Mouse (Mus musculus): ENCODE measurements around the gene Naa38. TPM values are rescaled to one million over a fixed set of nuclear protein-coding genes. Genes with fewer than 3 reads are reported as not detected.

Naa38 gene
- polyA plus RNA-seq, 1 experiment from 2014 or later = 164 TPM

- peak overlapping the region; percentile 37; the same call in 1 of the 2 replicates for H3K9ac ChIP-seq (ENCODE audit: low read depth, low read length)
- peak; percentile 73 for TF ChIP-seq CTCF (IDR thresholded peaks at IDR 0.05; ENCODE audit: low read depth)
- peaks cover 9% of the 10 kb centered on the region for H3K4me1 ChIP-seq (replicated peaks; ENCODE audit: control insufficient read depth, insufficient read depth, low read length)
- under 1% methylated on average over 19 of the region's 19 CpGs for WGBS
- no peak for ATAC-seq
- peak overlapping the region; percentile 47 for H3K4me3 ChIP-seq (ENCODE audit: low read depth, low read length)
- H3K9me3 ChIP-seq (ENCODE audit: control insufficient read depth) = no peaks in the 10 kb centered on the region
- no peaks in the 10 kb centered on the region for H3K36me3 ChIP-seq (ENCODE audit: control insufficient read depth, insufficient read depth)
- peaks cover 9% of the 10 kb centered on the region; the same call in 1 of the 2 replicates for H3K27me3 ChIP-seq (replicated peaks; ENCODE audit: control insufficient read depth, insufficient read depth, low read length)
- H3K4me2 ChIP-seq (replicated peaks; ENCODE audit: low read depth) = peak overlapping the region; percentile 86
- H3K27ac ChIP-seq (ENCODE audit: low read depth, low read length) = peak overlapping the region; percentile 95
Observed at GRCm38 (mm10) chr11:69419443-69419812, 24.1 kb downstream of the Naa38 start.

GRCm38 (mm10) chr11:69419813-69420553 is 24.7 kb downstream of the Naa38 start:
- Histone ChIP-seq H3K27ac (ENCODE audit: low read depth, low read length) (peak overlapping the region; percentile 95), H3K36me3 (ENCODE audit: control insufficient read depth, insufficient read depth) (no peaks in the 10 kb centered on the region), H3K4me1 (replicated peaks; ENCODE audit: control insufficient read depth, insufficient read depth, low read length) (peaks cover 7% of the 10 kb centered on the region; the same call in 1 of the 2 replicates), H3K4me2 (replicated peaks; ENCODE audit: low read depth) (peak overlapping the region; percentile 86), H3K27me3 (replicated peaks; ENCODE audit: control insufficient read depth, insufficient read depth, low read length) (peaks cover 9% of the 10 kb centered on the region; the same call in 1 of the 2 replicates), H3K4me3 (ENCODE audit: low read depth, low read length) (peak overlapping the region; percentile 47), H3K9me3 (ENCODE audit: control insufficient read depth) (no peaks in the 10 kb centered on the region), H3K9ac (ENCODE audit: low read depth, low read length) (peak overlapping the region; percentile 37)
- whole genome bisulfite sequencing = under 1% methylated on average over 31 of the region's 31 CpGs
- TF ChIP-seq CTCF (IDR thresholded peaks at IDR 0.05; ENCODE audit: low read depth) = no peak
- ATAC-seq = no peak

GRCm38 (mm10) chr11:69420554-69421000 is 25.3 kb downstream of the Naa38 start:
- Histone ChIP-seq H3K27ac (ENCODE audit: low read depth, low read length) (no peak overlapping the region), H3K9ac (ENCODE audit: low read depth, low read length) (no peak overlapping the region), H3K27me3 (replicated peaks; ENCODE audit: control insufficient read depth, insufficient read depth, low read length) (peaks cover 9% of the 10 kb centered on the region; the same call in 1 of the 2 replicates), H3K9me3 (ENCODE audit: control insufficient read depth) (no peaks in the 10 kb centered on the region), H3K4me3 (ENCODE audit: low read depth, low read length) (peak overlapping the region; percentile 47), H3K4me1 (replicated peaks; ENCODE audit: control insufficient read depth, insufficient read depth, low read length) (peaks cover 5% of the 10 kb centered on the region; the same call in 1 of the 2 replicates), H3K36me3 (ENCODE audit: control insufficient read depth, insufficient read depth) (no peaks in the 10 kb centered on the region), H3K4me2 (replicated peaks; ENCODE audit: low read depth) (peak overlapping the region; percentile 86)
- 23% methylated on average over 10 of the region's 10 CpGs for WGBS
- TF ChIP-seq CTCF (IDR thresholded peaks at IDR 0.05; ENCODE audit: low read depth) = no peak
- ATAC-seq = no peak

GRCm38 (mm10) chr11:69421131-69421977 is 26.1 kb downstream of the Naa38 start:
- ATAC-seq = no peak
- no peak for TF ChIP-seq CTCF (IDR thresholded peaks at IDR 0.05; ENCODE audit: low read depth)
- Histone ChIP-seq H3K36me3 (ENCODE audit: control insufficient read depth, insufficient read depth) (no peaks in the 10 kb centered on the region), H3K27ac (ENCODE audit: low read depth, low read length) (no peak overlapping the region), H3K9ac (ENCODE audit: low read depth, low read length) (no peak overlapping the region), H3K27me3 (replicated peaks; ENCODE audit: control insufficient read depth, insufficient read depth, low read length) (peaks cover 9% of the 10 kb centered on the region; the same call in 1 of the 2 replicates), H3K4me2 (replicated peaks; ENCODE audit: low read depth) (peak overlapping the region; percentile 86; the same call in 1 of the 2 replicates), H3K4me1 (replicated peaks; ENCODE audit: control insufficient read depth, insufficient read depth, low read length) (peaks cover 5% of the 10 kb centered on the region; the same call in 1 of the 2 replicates), H3K4me3 (ENCODE audit: low read depth, low read length) (no peak overlapping the region), H3K9me3 (ENCODE audit: control insufficient read depth) (no peaks in the 10 kb centered on the region)
- 35% methylated on average over 25 of the region's 25 CpGs for WGBS

- 0 out of 2 replicates have a peak overlapping the region, but pooled peaks have one; percentile 84 for H3K27ac ChIP-seq (ENCODE audit: low read depth, low read length)
- 0 out of 2 replicates have a peak overlapping the region, but pooled peaks have one; percentile 7 for H3K9ac ChIP-seq (ENCODE audit: low read depth, low read length)
- peaks cover 9% of the 10 kb centered on the region; the same call in 1 of the 2 replicates for H3K27me3 ChIP-seq (replicated peaks; ENCODE audit: control insufficient read depth, insufficient read depth, low read length)
- WGBS = 92% methylated on average over 10 of the region's 10 CpGs
- H3K4me2 ChIP-seq (replicated peaks; ENCODE audit: low read depth) = peak overlapping the region; percentile 57
- no peaks in the 10 kb centered on the region for H3K36me3 ChIP-seq (ENCODE audit: control insufficient read depth, insufficient read depth)
- TF ChIP-seq CTCF (IDR thresholded peaks at IDR 0.05; ENCODE audit: low read depth) = no peak
- no peaks in the 10 kb centered on the region for H3K9me3 ChIP-seq (ENCODE audit: control insufficient read depth)
- no peak overlapping the region for H3K4me3 ChIP-seq (ENCODE audit: low read depth, low read length)
- ATAC-seq = no peak
- H3K4me1 ChIP-seq (replicated peaks; ENCODE audit: control insufficient read depth, insufficient read depth, low read length) = no peaks in the 10 kb centered on the region
Observed at GRCm38 (mm10) chr11:69422842-69423241, 27.6 kb downstream of the Naa38 start.

GRCm38 (mm10) chr11:69423885-69424284 is 28.6 kb downstream of the Naa38 start:
- H3K9ac ChIP-seq (ENCODE audit: low read depth, low read length) = 0 out of 2 replicates have a peak overlapping the region, but pooled peaks have one; percentile 26
- H3K36me3 ChIP-seq (ENCODE audit: control insufficient read depth, insufficient read depth) = no peaks in the 10 kb centered on the region
- H3K4me2 ChIP-seq (replicated peaks; ENCODE audit: low read depth) = peak overlapping the region; percentile 57
- no peak for TF ChIP-seq CTCF (IDR thresholded peaks at IDR 0.05; ENCODE audit: low read depth)
- H3K27me3 ChIP-seq (replicated peaks; ENCODE audit: control insufficient read depth, insufficient read depth, low read length) = peaks cover 9% of the 10 kb centered on the region; the same call in 1 of the 2 replicates
- H3K27ac ChIP-seq (ENCODE audit: low read depth, low read length) = peak overlapping the region; percentile 84
- ATAC-seq = peak; percentile 83
- WGBS = 47% methylated on average over 6 of the region's 6 CpGs
- no peaks in the 10 kb centered on the region for H3K4me1 ChIP-seq (replicated peaks; ENCODE audit: control insufficient read depth, insufficient read depth, low read length)
- H3K4me3 ChIP-seq (ENCODE audit: low read depth, low read length) = no peak overlapping the region
- H3K9me3 ChIP-seq (ENCODE audit: control insufficient read depth) = no peaks in the 10 kb centered on the region

All from intestine, postnatal 0 days (tissue).